Mouse (Mus musculus) induced T-regulatory cell, adult 2 months (primary cell): ENCODE results near the gene Camk1d.
A peak's percentile ranks its signal among the peaks of the same experiment; 100 is the strongest.
"Not testable (repeated sequence)": the region's sequence is repeated elsewhere in the genome, so short reads cannot be mapped to it uniquely, and the experiment has no call there.

Experiments
- DNase-seq: peaks from one replicate; pipeline ENCODE4 v3.0.0-alpha.2; 2012; ENCODE audit warnings: low read depth

Gene Camk1d

DNA sequence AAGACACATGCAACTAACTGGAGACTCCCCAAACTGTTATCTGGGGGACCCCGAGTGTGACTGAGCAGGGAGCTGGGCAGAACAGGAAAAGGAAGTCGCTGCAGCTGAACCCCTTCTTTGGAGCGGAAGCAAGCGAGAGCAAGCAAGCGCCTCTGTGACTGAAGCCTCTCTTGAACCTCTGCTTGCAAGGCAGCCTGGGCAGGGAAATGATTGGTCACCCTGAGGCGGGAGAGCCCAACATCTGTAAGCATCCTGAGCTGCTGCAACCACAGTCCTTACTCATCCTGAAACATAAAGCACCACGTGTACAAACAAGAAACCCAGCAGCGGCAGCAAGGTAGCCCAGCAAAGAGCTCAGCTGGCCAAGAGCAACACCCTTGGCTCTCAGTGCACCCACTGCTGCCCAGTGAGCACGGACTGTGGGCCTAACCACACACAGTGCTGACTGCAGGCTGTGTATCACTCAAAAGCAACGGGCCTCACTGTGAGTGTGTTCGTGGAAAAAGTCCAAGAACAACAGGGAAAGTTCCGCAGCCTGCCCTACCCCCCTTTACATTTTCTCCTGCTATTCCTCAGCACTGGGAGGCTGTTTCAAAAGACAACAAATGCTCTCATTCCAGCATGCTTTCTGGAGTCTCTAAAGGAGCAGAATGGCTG, 100.5 kb downstream of the Camk1d start:
- peak; percentile 79 for DNase-seq

GRCm38 (mm10) chr2:5611601-5612000, 102.7 kb downstream of the Camk1d start:
- DNase-seq = no peak

DNA sequence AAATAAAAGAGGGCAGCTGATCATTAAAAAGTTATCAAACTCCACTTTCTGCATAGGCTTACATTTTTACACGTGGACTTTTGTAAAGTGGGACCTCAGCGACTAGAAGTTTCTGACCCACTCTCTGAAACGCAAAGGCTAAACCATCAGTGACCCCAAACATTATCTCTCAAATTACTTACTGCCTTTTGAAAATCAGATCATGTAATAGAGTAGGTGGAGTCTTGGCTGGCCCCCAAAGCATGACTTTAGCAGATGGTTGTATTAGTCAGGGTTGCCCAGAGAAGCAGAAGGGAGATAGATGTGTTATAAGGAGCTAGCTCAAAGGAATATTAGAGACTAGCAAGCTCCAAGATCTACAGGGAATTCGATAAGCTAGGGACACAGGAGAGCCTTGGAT, 103.8 kb downstream of the Camk1d start:
- DNase-seq = no peak

GRCm38 (mm10) chr2:5607920-5608841, 106.1 kb downstream of the Camk1d start:
- no peak for DNase-seq

DNA sequence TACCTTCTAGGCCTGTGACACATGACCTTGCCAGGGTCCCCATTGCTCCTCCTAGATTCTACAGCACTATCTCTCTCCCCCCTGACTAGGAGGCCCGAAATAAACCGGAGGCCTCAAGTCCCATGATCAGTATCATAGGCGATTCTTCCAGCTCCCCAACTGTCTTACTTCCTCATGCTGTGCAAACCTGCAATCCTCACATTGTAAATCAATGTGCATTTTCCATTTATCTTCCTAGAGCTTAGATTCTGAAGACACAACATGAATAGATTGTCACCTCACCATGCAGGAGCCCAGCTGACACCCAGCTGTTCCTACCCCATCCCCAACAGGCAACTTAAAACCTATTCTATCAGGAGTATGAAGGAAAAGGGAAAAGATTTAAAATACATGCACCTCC, 108.5 kb downstream of the Camk1d start:
- no peak for DNase-seq

GRCm38 (mm10) chr2:5602044-5602443, 112.3 kb downstream of the Camk1d start:
- no peak for DNase-seq

DNA sequence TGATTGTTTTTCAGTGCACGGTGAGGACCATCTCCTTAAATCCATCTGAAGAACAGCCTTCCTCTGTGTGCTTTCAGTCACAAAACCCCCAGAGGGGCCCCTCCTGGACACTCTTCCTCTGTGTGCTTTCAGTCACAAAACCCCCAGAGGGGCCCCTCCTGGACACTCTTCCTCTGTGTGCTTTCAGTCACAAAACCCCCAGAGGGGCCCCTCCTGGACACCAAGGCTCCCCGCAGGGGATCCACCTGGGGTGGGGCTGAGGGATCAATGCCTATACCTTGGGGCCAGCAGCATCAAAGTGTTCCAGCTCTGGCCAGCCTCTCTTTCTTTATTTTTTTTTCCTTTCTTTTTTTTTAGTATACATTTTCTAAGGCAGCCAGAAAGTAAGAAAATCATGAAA, 113.1 kb downstream of the Camk1d start:
- DNase-seq = not testable (repeated sequence)

- no peak for DNase-seq
Observed at GRCm38 (mm10) chr2:5600183-5600962, 113.9 kb downstream of the Camk1d start.

GRCm38 (mm10) chr2:5599713-5600112, 114.6 kb downstream of the Camk1d start:
- DNase-seq = no peak

GRCm38 (mm10) chr2:5598533-5598932, 115.8 kb downstream of the Camk1d start:
- no peak for DNase-seq

- DNase-seq = no peak
Observed at GRCm38 (mm10) chr2:5596882-5597281, 117.4 kb downstream of the Camk1d start.

GRCm38 (mm10) chr2:5595356-5596191, 118.7 kb downstream of the Camk1d start:
- no peak for DNase-seq

DNA sequence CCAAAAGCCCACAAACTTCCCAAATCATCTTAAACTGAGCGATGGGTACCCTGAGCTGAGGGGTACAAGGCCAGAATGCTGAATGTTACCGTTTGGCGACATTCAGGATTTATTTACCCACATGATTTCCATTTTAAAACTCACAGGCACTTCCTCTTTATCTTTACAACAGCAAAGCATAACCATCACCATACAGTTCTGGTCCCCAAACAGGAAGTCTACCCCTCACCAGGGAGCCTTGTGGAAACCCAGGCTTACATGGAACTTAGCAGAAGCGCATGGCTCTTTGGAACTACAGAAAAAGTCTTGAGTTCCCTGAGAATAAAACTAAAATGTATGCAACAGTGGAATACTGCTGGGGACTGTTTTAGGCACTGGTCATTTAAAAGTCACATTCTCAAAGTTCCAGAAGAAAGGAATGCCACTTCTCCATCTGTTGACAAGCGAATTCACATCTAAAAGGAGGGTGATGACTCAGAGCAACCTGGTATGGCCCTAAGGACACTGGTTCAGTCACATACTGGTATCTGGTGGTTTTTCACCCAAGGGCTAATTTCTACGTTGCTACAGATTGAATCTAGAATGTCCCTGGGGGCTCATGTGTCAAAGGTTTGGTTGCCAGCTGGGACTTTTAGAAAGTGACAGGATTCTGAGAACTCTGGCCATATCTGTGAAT, 121.7 kb downstream of the Camk1d start:
- no peak for DNase-seq

DNA sequence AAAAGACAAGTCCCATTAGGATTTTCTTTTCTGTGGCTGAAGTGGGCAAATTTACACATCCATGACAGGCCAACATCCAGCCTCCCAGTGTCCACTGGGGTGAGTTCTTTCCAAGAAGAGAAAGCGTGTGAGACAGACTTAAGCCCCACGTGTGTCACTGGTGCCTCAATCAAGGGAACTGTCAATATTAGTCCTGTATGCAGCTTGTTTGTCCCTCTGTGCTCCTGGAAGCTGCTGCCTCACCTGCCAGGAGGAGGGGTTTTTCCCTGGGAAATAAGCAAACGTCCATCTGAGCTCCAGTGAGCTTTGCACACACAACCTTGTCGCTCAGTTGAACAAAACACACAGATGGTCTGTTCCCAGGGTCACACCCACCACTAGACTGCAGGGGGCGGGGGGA, 124.2 kb downstream of the Camk1d start:
- DNase-seq = no peak

DNA sequence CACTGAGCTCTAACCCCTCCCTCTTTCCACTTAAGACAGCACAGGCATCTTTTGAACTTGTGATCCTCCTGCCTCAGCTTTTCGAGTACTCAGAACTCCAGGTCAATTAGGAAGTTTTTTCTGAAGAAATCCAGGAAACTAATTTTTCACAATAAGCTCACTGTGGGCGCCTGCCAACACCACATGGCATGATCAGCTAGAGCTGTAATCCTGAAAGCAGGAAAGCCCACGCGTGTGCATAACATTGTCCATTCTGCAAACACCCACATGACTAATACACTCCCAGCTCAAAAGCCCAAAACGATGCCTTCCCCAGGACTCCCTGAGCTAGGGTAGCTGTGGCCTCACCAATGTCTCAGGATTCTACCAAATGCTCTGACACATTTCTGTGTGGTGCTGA, 125.2 kb downstream of the Camk1d start:
- DNase-seq = no peak

GRCm38 (mm10) chr2:5588329-5588982, 125.9 kb downstream of the Camk1d start:
- DNase-seq = no peak

DNA sequence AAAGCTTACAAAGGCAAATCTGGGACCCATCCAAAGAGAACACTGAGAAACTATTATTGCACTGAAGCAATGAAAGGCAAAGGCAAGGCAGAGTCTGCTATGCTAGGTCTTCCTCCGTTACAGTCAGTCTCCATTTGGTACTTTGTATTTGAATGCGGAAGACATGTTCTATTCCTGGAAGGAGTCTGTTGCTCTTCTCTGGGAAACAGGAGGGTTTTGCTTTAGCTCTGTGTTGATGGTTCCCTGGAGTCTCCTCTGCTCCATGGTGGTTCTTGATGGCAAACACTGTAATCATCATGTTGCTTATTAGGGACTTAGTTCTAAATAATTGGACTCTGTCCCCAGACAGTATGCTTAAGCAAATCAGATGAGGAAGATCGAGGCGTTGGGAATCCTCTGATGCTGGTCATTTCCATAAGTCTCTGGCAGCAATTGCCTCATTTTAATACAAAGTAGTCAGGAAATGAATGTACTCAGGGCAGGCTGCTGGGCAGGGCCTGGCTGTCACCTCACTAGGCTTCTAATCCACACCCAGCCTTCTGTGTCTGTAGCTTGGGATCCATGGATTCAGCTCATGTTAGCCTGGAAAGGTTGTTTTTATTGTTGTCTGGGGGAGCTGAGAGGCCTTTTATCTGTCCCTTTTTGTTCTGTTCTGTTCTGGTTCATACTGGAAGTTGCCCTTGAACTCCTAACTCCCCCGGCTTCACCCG, 129.8 kb downstream of the Camk1d start:
- no peak for DNase-seq

GRCm38 (mm10) chr2:5579391-5579790, 134.9 kb downstream of the Camk1d start:
- no peak for DNase-seq

DNA sequence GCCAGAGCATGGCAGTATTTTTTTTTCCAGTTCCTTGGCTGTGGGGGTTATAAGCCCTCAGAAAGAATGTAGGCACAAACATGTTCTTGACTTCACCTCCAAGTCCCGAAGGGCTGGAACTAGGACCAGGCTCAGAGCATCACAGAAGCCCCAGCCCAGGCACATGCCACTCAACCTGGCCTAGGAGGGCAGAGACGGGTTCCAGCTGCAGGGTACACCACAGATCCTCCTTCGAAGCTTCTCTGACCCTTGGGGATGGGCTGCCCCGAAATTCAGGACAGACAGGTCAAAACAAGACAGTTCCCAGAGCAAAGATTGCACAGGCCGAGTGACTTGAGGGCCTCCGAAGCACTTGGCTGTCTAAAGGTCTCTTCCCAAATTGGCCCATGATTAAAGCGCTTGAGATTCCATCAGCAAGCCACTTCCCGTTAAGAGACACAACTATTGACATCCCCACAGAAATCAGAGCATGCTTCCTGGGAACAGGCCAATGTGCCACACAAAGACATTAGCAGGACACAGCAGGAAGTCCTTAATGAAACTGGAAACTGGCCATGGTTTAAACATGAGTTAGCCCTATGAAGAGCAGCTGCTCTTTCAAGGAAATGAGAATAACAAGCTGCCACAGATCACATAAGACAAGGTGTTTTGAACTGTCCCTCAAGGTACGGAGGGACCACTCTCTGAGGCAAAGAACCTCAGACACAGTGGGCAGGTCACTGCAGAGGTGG, 136.8 kb downstream of the Camk1d start:
- DNase-seq = no peak
